Mouse (Mus musculus) forebrain, embryonic 15.5 days (tissue): ENCODE results near the gene Pex7. TPM values are rescaled to one million over a fixed set of nuclear protein-coding genes. Genes with fewer than 3 reads are reported as not detected.
A peak's percentile ranks its signal among the peaks of the same experiment; 100 is the strongest.

Experiments
- ATAC-seq: fragments of 200-750 bp; cut with Nextera tagmentation; replicated peaks from 2 replicates; pipeline ENCODE4 v1.8.0; 2017; ENCODE audit warnings: mild to moderate bottlenecking, moderate TSS enrichment, moderate library complexity
- H3K27ac ChIP-seq: fragments of 300-500 bp; sonication (generic); replicated peaks from 2 replicates; pipeline ENCODE4 v1.5.1; 2015; ENCODE audit warnings: mild to moderate bottlenecking, inconsistent platforms
- H3K27me3 ChIP-seq: fragments of 300-500 bp; sonication (generic); 2 replicates; pipeline ENCODE4 v1.6.1; 2015; ENCODE audit warnings: inconsistent platforms
- H3K36me3 ChIP-seq: fragments of 300-500 bp; sonication (generic); 2 replicates; pipeline ENCODE4 v1.6.1; 2015; ENCODE audit warnings: mild to moderate bottlenecking, inconsistent platforms
- H3K4me1 ChIP-seq: fragments of 300-500 bp; sonication (generic); 2 replicates; pipeline ENCODE4 v1.6.1; 2015; ENCODE audit warnings: inconsistent platforms
- H3K4me2 ChIP-seq: fragments of 300-500 bp; sonication (generic); replicated peaks from 2 replicates; pipeline ENCODE4 v1.6.1; 2015; ENCODE audit warnings: mild to moderate bottlenecking, inconsistent platforms
- H3K4me3 ChIP-seq: fragments of 300-500 bp; sonication (generic); 2 replicates; pipeline ENCODE4 v1.5.1; 2015; ENCODE audit warnings: mild to moderate bottlenecking, inconsistent platforms
- H3K9ac ChIP-seq: fragments of 300-500 bp; sonication (generic); replicated peaks from 2 replicates; pipeline ENCODE4 v1.6.1; 2015; ENCODE audit warnings: mild to moderate bottlenecking, inconsistent platforms
- H3K9me3 ChIP-seq: fragments of 300-500 bp; sonication (generic); 2 replicates; pipeline ENCODE4 v1.6.1; 2016; ENCODE audit warnings: inconsistent platforms
- WGBS: fragments of 180-500 bp; shearing (Covaris S2); methylation state at CpG from one replicate; pipeline ENCODE4 v1.1.7; 2015; ENCODE audit warnings: mixed read lengths; 5-methylcytosine and 5-hydroxymethylcytosine counted together
- polyA plus RNA-seq: library from polyadenylated mRNA; unstranded; fragments of >200 nt; fragmentation: Nextera tagmentation; extraction: Ambion mirVana; gene quantifications from 2 replicates; pipeline ENCODE4 v1.2.1, GENCODE M21; 2015

The Pex7 gene
- polyA plus RNA-seq, 1 experiment from 2014 or later, result 27.7 TPM

DNA sequence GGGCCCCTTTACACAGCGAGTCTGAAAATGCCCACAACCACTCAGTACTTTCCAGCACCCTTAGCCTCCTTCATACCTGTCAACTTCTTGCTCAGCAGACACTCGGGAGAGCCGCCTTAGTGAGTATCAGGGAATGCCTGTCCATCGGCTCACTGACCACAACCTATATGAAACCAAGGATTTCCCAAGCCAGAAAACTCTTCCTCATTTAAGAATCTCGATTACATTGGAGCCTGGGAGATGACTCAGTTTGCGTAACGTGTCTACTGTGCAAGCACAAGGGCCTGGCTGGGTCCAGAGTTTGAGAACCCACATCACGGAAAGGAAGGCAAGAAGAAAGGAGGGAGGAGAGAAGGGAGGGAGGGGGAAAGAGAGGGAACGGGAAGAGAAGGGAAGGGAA lies 34.4 kb upstream of the Pex7 start:
- no peaks in the 10 kb centered on the region for H3K36me3 ChIP-seq
- H3K4me3 ChIP-seq, result no peak overlapping the region
- H3K9ac ChIP-seq, result no peak overlapping the region
- ATAC-seq, result no peak
- no peaks in the 10 kb centered on the region; the same call in 1 of the 2 replicates for H3K4me1 ChIP-seq
- H3K9me3 ChIP-seq, result no peaks in the 10 kb centered on the region
- no peak overlapping the region for H3K27ac ChIP-seq
- 81% methylated on average over 9 of the region's 9 CpGs for WGBS
- H3K4me2 ChIP-seq, result no peak overlapping the region
- no peaks in the 10 kb centered on the region for H3K27me3 ChIP-seq

DNA sequence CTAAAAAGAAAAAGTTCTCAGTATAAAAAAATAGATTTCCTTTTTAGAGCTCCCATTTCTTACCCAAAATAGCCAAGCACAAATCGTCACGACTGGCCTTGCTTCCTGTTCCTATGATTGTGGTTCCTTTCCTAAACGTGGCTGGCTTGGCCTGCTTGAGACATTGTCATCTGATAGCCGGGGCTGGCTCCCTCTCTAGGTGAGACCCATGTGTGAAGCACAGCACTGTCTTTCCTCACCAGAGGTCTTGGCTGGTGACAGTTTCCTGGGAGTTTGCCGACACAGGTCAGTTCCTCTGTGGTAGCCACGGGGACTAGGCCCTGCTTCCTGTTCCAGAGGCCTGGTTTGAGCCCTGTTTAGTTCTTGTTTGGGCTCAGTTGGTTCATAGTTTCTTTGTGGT lies 33.6 kb upstream of the Pex7 start:
- no peak for ATAC-seq
- no peaks in the 10 kb centered on the region for H3K27me3 ChIP-seq
- H3K4me1 ChIP-seq, result no peaks in the 10 kb centered on the region; the same call in 1 of the 2 replicates
- no peaks in the 10 kb centered on the region for H3K9me3 ChIP-seq
- H3K9ac ChIP-seq, result no peak overlapping the region
- no peak overlapping the region for H3K4me2 ChIP-seq
- H3K4me3 ChIP-seq, result no peak overlapping the region
- no peak overlapping the region for H3K27ac ChIP-seq
- WGBS, result 72% methylated on average over 6 of the region's 6 CpGs
- H3K36me3 ChIP-seq, result no peaks in the 10 kb centered on the region

DNA sequence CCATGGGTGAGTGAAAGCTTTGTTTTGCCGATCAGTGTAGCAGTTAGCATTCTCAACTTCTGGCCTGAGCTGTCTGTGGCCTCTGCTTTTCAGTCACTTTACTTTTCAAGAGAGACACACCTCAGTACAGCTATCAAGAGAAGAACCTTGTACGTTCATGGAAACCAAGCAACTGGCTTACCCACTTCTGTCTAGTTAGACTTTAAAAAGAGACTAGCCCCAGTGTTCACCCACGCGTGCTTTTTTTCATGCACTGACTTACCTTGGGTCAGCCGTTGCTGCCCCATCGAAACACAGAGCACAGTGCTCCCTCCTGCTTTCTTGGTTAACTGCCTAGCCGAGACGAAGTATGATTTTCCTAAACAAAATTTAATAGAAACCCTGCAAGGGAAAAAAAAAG lies 33.1 kb upstream of the Pex7 start:
- H3K4me1 ChIP-seq, result no peaks in the 10 kb centered on the region; the same call in 1 of the 2 replicates
- H3K4me3 ChIP-seq, result no peak overlapping the region
- no peak for ATAC-seq
- no peaks in the 10 kb centered on the region for H3K36me3 ChIP-seq
- H3K27ac ChIP-seq, result no peak overlapping the region
- H3K4me2 ChIP-seq, result no peak overlapping the region
- H3K9me3 ChIP-seq, result no peaks in the 10 kb centered on the region
- no peak overlapping the region for H3K9ac ChIP-seq
- WGBS, result 89% methylated on average over 8 of the region's 8 CpGs
- no peaks in the 10 kb centered on the region for H3K27me3 ChIP-seq

DNA sequence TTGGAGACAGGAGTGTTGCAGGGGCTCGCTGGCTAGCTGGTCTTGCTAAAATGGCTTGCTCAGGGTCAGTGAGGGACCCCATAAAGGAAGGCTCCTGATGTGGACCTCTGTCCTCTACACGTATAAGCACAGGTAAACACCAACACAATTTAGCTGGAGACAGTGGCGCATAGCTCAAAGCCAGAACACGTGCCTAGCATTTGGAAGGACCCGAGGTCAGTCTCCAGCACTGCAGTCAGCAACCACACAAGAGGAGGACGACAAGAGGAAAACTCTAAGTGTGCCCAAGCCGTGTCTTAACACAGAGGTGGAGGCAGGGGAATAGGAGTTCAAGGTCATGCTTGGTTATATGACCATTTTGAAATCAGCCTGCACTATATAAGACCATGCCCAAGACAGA lies 32.6 kb upstream of the Pex7 start:
- Histone ChIP-seq H3K9ac (no peak overlapping the region), H3K27ac (no peak overlapping the region), H3K9me3 (no peaks in the 10 kb centered on the region), H3K27me3 (0 out of 2 replicates have a peak, but pooled peaks cover 3% of the 10 kb centered on the region), H3K4me2 (no peak overlapping the region), H3K4me3 (no peak overlapping the region), H3K4me1 (peaks cover 4% of the 10 kb centered on the region), H3K36me3 (no peaks in the 10 kb centered on the region)
- WGBS, result 89% methylated on average over 7 of the region's 7 CpGs
- ATAC-seq, result no peak

DNA sequence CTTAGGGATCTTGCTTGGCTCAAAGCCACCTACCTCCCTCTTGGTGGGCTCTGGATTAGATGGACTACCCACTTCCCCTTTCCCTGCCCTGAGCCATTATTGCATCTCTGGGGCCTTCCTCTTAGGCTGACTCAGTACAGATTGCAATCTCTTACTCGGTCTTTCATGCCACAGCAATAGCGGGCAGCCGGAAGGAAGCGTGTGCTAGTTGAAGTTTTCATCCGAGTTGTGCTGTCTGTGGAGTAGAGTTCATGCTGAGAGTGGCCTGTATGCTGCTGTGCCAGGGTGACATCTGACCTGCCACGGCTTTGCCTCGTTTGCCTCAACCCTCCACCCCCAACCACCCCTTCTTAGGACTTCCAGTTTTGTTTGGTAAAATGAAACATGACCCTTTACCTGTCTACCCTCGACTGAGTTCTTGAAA lies 31.8 kb upstream of the Pex7 start:
- Histone ChIP-seq H3K9ac (no peak overlapping the region), H3K36me3 (no peaks in the 10 kb centered on the region), H3K9me3 (no peaks in the 10 kb centered on the region), H3K4me3 (no peak overlapping the region), H3K27me3 (0 out of 2 replicates have a peak, but pooled peaks cover 5% of the 10 kb centered on the region), H3K4me2 (no peak overlapping the region), H3K4me1 (peaks cover 8% of the 10 kb centered on the region), H3K27ac (no peak overlapping the region)
- ATAC-seq, result no peak
- 42% methylated on average over 8 of the region's 8 CpGs for WGBS

DNA sequence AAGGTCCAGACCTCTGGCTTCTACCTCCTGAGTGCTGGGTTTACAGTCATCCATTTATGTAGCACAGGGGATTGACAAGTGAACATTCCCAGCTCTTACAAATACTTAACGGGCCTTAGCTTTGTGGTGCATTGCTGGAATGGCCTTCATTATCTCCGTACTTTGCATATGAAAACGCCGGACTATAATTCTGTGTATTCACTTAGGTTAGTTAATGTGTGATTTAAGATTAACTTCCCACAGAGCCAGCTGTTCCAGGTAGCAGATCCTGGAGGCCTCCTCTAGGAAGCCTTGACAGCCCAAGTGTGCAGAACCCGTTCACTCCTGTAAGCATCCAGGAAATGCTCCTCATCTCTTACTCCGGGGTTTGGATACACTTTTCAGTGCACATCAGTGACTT lies 31.2 kb upstream of the Pex7 start:
- Histone ChIP-seq H3K36me3 (no peaks in the 10 kb centered on the region), H3K9me3 (no peaks in the 10 kb centered on the region), H3K4me2 (no peak overlapping the region), H3K27me3 (0 out of 2 replicates have a peak, but pooled peaks cover 5% of the 10 kb centered on the region), H3K4me3 (no peak overlapping the region), H3K4me1 (peaks cover 8% of the 10 kb centered on the region), H3K9ac (no peak overlapping the region), H3K27ac (no peak overlapping the region)
- WGBS, result 57% methylated on average over 6 of the region's 6 CpGs
- no peak for ATAC-seq

DNA sequence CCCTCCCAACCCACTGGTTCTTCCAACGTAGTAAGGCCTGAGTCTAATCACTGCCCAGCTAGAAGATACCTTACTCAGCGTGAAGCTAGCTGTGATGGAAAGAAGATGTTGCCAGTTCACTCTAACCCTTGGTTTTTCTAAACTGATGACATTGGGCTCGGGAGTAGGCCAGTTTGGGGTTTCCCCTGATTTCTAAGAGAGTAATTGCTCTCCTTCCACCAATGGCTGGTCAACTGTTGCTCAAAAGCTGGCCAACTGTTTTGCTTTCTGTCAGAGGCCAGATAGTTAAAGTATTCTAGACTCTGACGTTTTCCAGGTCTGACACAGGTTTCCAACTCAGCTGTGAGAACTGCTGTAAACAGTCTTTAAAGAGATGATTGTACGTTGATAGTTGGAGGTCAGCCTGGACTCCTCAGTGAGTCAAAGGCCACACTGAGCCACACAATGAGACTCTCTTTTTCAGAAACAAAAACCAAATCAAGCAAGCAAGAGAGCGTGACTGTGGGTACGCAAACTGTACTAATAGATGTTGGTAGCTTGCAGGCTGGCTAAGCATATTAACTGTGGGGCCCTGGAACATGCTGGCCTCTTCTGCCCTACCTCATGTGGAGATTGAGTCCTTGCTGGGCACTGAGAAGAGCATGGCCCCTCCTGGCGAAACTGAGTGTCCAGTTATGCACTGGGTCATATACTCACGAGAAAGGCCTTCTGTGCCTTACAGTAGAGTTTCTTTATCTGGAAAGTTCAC lies 29.6 kb upstream of the Pex7 start:
- peaks cover 16% of the 10 kb centered on the region for H3K4me1 ChIP-seq

DNA sequence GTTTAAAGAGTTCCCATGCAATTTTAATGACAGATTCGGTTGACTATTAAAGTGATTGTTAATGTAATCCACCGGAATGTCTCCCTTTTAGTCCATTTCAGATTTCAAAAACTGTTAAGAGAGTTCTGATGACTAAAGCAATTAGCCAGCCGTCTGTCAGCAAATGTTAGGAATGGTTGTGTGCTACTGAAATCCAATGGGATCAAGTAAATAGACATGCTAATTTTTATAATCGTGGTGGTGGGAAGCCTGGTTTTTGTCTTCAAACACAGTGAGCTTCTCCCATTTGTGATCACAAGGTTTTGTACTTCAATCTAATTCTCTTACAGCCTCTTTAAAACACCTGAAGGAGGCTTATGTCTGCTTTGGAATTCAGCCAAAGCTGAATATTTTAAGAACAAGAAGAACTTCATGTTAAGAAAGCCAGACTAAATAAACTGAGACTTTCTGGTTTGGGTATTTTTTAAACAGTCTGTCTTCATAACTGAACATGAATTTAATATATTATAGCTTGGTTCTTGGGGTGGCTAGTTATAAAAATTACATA lies 28.4 kb upstream of the Pex7 start:
- Histone ChIP-seq H3K4me2 (0 out of 2 replicates have a peak overlapping the region, but pooled peaks have one; percentile 98), H3K4me3 (no peak overlapping the region), H3K9ac (no peak overlapping the region), H3K27ac (no peak overlapping the region), H3K27me3 (peaks cover 18% of the 10 kb centered on the region; the same call in 1 of the 2 replicates), H3K4me1 (peaks cover 16% of the 10 kb centered on the region), H3K9me3 (no peaks in the 10 kb centered on the region), H3K36me3 (no peaks in the 10 kb centered on the region)
- no peak for ATAC-seq
- WGBS, result 31% methylated on average over 4 of the region's 4 CpGs

More for the DNA sequence above, 29.6 kb upstream of the Pex7 start:
- Histone ChIP-seq H3K27ac (no peak overlapping the region), H3K9ac (no peak overlapping the region), H3K4me3 (no peak overlapping the region), H3K27me3 (peaks cover 15% of the 10 kb centered on the region; the same call in 1 of the 2 replicates), H3K9me3 (no peaks in the 10 kb centered on the region), H3K4me2 (no peak overlapping the region), H3K36me3 (no peaks in the 10 kb centered on the region)
- ATAC-seq, result no peak
- WGBS, result 73% methylated on average over 9 of the region's 9 CpGs

DNA sequence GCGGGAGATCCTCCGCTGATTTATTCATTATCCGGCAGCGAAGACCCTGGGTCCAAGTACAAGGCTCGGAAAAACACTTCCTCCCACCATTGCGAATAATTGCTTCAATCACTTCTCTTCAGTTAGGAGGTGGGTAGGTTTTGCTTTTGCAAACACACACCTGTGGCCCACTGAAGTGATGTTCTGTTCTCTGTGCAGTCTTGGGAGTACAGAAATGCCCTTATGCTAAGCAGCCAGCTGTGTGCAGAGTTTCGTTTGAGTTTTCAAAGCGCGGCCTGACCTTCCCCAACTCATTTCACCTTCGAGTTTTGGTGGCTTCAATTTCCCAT lies 27.8 kb upstream of the Pex7 start:
- Histone ChIP-seq H3K9ac (peak overlapping the region; percentile 64; the same call in 1 of the 2 replicates), H3K36me3 (no peaks in the 10 kb centered on the region), H3K27me3 (peaks cover 18% of the 10 kb centered on the region; the same call in 1 of the 2 replicates), H3K4me3 (peak overlapping the region; percentile 70), H3K9me3 (no peaks in the 10 kb centered on the region), H3K4me2 (peak overlapping the region; percentile 98), H3K27ac (no peak overlapping the region), H3K4me1 (peaks cover 16% of the 10 kb centered on the region)
- WGBS, result 6% methylated on average over 10 of the region's 10 CpGs
- no peak for ATAC-seq

DNA sequence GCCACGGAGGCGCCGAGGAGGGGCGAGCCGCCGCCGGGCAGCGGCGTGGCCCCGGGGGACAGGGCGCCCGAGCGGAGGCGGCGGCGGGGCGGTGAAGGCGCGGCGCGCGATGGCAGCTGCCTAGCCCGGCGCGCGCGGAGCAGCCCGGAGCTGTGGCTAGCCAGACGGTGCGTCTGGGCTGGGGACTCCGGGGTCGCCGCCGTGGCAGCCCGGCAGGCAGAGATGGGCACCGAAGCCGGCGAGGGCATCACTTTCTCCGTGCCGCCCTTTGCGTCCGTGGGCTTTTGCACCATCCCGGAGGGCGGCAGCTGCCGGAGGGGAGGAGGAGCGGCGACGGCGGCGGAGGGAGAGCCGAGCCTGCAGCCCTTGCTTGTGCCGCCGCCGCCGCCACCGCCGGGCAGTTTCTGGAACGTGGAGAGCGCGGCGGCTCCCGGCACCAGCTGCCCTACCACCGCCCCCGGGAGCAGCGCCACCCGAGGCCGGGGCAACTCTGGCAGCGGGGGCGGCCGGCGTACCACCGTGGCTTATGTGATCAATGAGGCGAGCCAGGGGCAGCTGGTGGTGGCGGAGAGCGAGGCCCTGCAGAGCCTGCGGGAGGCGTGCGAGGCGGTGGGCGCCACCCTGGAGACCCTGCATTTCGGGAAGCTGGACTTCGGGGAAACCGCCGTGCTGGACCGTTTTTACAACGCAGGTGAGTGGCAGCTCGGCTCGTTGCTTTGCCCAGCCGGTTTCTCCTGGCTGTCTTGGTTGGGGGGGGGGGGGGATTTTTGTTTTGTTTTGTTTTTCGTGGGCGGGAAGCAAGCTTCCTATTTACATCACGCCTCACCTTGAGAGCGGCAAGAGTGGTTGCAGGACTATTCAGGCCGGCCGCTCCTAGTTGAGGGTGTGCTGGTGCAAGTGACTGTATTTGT lies 27.1 kb upstream of the Pex7 start, which contains the start of gene Map3k5:
TSS of gene Map3k5 (plus strand) at position 89 of the 911 bp plus-strand sequence.
- no peaks in the 10 kb centered on the region for H3K36me3 ChIP-seq
- ATAC-seq, result peak; percentile 84
- H3K4me2 ChIP-seq, result peak within 1 kb of the TSS; percentile 98
- under 1% methylated on average over 92 of the region's 95 CpGs for WGBS
- peak within 1 kb of the TSS; percentile 70 for H3K4me3 ChIP-seq
- peaks cover 18% of the 10 kb centered on the region; the same call in 1 of the 2 replicates for H3K27me3 ChIP-seq
- peaks cover 16% of the 10 kb centered on the region for H3K4me1 ChIP-seq
- peak within 1 kb of the TSS; percentile 64 for H3K9ac ChIP-seq
- H3K9me3 ChIP-seq, result no peaks in the 10 kb centered on the region
- H3K27ac ChIP-seq, result peak within 1 kb of the TSS; percentile 60

DNA sequence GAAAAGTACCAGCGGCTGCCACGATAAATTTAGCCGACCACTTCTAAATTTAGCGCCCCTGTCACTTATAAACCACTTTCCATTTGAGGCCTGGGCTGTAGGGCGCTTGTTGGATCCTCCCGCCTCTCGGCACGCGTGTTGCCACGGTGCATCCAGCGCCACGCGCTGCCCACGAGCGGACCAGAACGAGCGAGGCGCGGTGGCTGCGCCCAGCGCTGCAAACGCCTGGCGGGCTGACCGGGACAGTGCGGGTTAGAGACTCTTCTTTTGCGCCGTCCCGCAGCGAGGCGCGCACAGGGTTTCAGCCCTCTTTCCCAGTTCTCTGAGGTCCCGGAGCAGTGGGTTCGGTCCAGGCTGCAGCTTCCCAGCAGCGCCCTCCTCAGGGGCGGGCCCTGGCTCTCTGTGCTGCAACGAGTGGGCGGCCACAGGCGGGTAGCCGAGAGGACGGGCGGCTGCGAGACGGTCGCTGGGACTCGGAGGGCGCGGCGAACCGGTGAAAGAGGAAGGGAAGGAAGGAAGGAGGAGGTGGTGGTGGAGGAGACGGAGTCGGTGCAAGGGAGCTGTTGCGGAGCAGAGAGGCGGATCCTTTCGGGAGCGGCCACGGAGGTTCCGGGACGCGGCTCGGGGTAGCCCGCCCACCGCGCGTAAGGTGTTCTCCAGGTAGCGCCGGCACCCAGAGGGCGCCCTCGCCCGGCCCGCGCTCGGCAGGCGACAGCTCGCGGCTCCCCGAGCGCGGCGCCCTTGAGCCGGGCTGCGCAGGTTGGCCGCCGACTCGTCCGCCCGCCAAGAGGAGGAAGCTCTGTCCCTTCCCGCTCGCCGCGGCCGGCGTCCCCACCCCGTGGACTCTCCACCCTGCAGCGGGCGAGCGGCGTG lies 26.3 kb upstream of the Pex7 start:
- peak; percentile 84 for ATAC-seq
- no peaks in the 10 kb centered on the region for H3K36me3 ChIP-seq
- peak overlapping the region; percentile 60 for H3K27ac ChIP-seq
- WGBS, result under 1% methylated on average over 89 of the region's 97 CpGs
- H3K4me2 ChIP-seq, result peak overlapping the region; percentile 98
- no peaks in the 10 kb centered on the region for H3K9me3 ChIP-seq
- H3K27me3 ChIP-seq, result peaks cover 18% of the 10 kb centered on the region; the same call in 1 of the 2 replicates
- H3K4me3 ChIP-seq, result peak overlapping the region; percentile 70
- peaks cover 16% of the 10 kb centered on the region for H3K4me1 ChIP-seq
- peak overlapping the region; percentile 64 for H3K9ac ChIP-seq
